Mouse (Mus musculus): ENCODE measurements around the gene Adra2b.

- TF ChIP-seq POLR2A (IDR thresholded peaks at IDR 0.05; ENCODE audit: insufficient read depth, low read length) (no peak), CTCF (IDR thresholded peaks at IDR 0.05; ENCODE audit: low read depth, low read length) (no peak)
Observed at GRCm38 (mm10) chr2:127398738-127399137, 35.7 kb downstream of the Adra2b start.

Data from ES-Bruce4 (cell line).